Mouse (Mus musculus) gastrocnemius, postnatal 36 days (tissue): ENCODE measurements around the gene Mdga2. TPM values are rescaled to one million over a fixed set of nuclear protein-coding genes. Genes with fewer than 3 reads are reported as not detected.
A peak's percentile ranks its signal among the peaks of the same experiment; 100 is the strongest.

Source experiments
- DNase-seq, 2 experiments: peaks; one replicate each; pipeline ENCODE4 v3.0.0; 2022
- intact Hi-C: fragments of 180-260 bp; cut with DNase I; formaldehyde crosslinking; loops from one replicate; pipeline ENCODE4 v1.15.1; 2025
- total RNA-seq, 2 experiments: library from RNA; stranded (reverse); gene quantifications; 2 replicates each; pipeline ENCODE4 v1.2.3; 2021

Mdga2 gene
- total RNA-seq, 2 experiments from 2014 or later, result not detected

GRCm38 (mm10) chr12:67059136-67060014, 163.0 kb downstream of the Mdga2 start:
- intact Hi-C loops, result no loop called here
- DNase-seq, result no peak

- DNase-seq, result no peak
- intact Hi-C loops, result no loop called here
Measured at GRCm38 (mm10) chr12:67056621-67057020, 165.7 kb downstream of the Mdga2 start.

GRCm38 (mm10) chr12:67045099-67045750, 177.1 kb downstream of the Mdga2 start:
- intact Hi-C loops, result no loop called here
- no peak for DNase-seq

GRCm38 (mm10) chr12:67041865-67042264, 180.5 kb downstream of the Mdga2 start:
- intact Hi-C loops, result no loop called here
- no peak for DNase-seq

GRCm38 (mm10) chr12:67035509-67036261, 186.7 kb downstream of the Mdga2 start:
- intact Hi-C loops, result no loop called here
- no peak for DNase-seq

GRCm38 (mm10) chr12:67017192-67017591, 205.2 kb downstream of the Mdga2 start:
- no peak for DNase-seq
- intact Hi-C loops, result no loop called here

GRCm38 (mm10) chr12:67011368-67011767, 211.0 kb downstream of the Mdga2 start:
- intact Hi-C loops, result no loop called here

GRCm38 (mm10) chr12:67010318-67010717, 212.0 kb downstream of the Mdga2 start:
- no peak for DNase-seq
- intact Hi-C loops, result no loop called here

More at GRCm38 (mm10) chr12:67011368-67011767, 211.0 kb downstream of the Mdga2 start:
- no peak for DNase-seq

GRCm38 (mm10) chr12:67009191-67009590, 213.2 kb downstream of the Mdga2 start:
- intact Hi-C loops, result no loop called here
- no peak for DNase-seq

- DNase-seq, result no peak
- intact Hi-C loops, result no loop called here
Measured at GRCm38 (mm10) chr12:66954129-66954528, 268.2 kb downstream of the Mdga2 start.

GRCm38 (mm10) chr12:66915741-66916140, 306.6 kb downstream of the Mdga2 start:
- intact Hi-C loops, result no loop called here
- no peak for DNase-seq

- intact Hi-C loops, result no loop called here
- no peak for DNase-seq
Measured at GRCm38 (mm10) chr12:66899366-66899765, 323.0 kb downstream of the Mdga2 start.

GRCm38 (mm10) chr12:66896790-66897189, 325.6 kb downstream of the Mdga2 start:
- no peak for DNase-seq
- intact Hi-C loops, result no loop called here

GRCm38 (mm10) chr12:66890296-66890695, 332.1 kb downstream of the Mdga2 start:
- intact Hi-C loops, result no loop called here
- no peak for DNase-seq

- intact Hi-C loops, result no loop called here
- DNase-seq, result no peak
Measured at GRCm38 (mm10) chr12:66889276-66889675, 333.1 kb downstream of the Mdga2 start.

GRCm38 (mm10) chr12:66888636-66889035, 333.7 kb downstream of the Mdga2 start:
- intact Hi-C loops, result no loop called here
- no peak for DNase-seq

GRCm38 (mm10) chr12:66866199-66866598, 356.1 kb downstream of the Mdga2 start:
- intact Hi-C loops, result no loop called here
- DNase-seq, result peak in 1 of 2 experiments; percentile 4

- DNase-seq, result no peak
- intact Hi-C loops, result no loop called here
Measured at GRCm38 (mm10) chr12:66853167-66853566, 369.2 kb downstream of the Mdga2 start.

- intact Hi-C loops, result no loop called here
- no peak for DNase-seq
Measured at GRCm38 (mm10) chr12:66840336-66840735, 382.0 kb downstream of the Mdga2 start.

- no peak for DNase-seq
- intact Hi-C loops, result no loop called here
Measured at GRCm38 (mm10) chr12:66755653-66756052, 466.7 kb downstream of the Mdga2 start.

GRCm38 (mm10) chr12:66734536-66734935, 487.8 kb downstream of the Mdga2 start:
- intact Hi-C loops, result no loop called here
- DNase-seq, result no peak
